Mouse (Mus musculus): ENCODE data around the gene Slc38a7. TPM values are rescaled to one million over a fixed set of nuclear protein-coding genes. Genes with fewer than 3 reads are reported as not detected.
"Not testable (repeated sequence)": the region's sequence is repeated elsewhere in the genome, so short reads cannot be mapped to it uniquely, and the experiment has no call there.

The Slc38a7 gene
- 1 to 10 TPM; 9.5 to 10.0 TPM for total RNA-seq (2021)
- long read RNA-seq, experiment 1, partial matches to known transcripts, result 0 of 4 reads
- long read RNA-seq, experiment 1, other reads (novel, unspliced or antisense), result 2 of 4 reads
- long read RNA-seq, experiment 2, transcript Slc38a7-204 (12 exons, 3,315 nt), result major isoform, 10 of 11 reads
- long read RNA-seq, experiment 2, partial matches to known transcripts, result 0 of 11 reads
- long read RNA-seq, experiment 2, other reads (novel, unspliced or antisense), result 1 of 11 reads

DNA sequence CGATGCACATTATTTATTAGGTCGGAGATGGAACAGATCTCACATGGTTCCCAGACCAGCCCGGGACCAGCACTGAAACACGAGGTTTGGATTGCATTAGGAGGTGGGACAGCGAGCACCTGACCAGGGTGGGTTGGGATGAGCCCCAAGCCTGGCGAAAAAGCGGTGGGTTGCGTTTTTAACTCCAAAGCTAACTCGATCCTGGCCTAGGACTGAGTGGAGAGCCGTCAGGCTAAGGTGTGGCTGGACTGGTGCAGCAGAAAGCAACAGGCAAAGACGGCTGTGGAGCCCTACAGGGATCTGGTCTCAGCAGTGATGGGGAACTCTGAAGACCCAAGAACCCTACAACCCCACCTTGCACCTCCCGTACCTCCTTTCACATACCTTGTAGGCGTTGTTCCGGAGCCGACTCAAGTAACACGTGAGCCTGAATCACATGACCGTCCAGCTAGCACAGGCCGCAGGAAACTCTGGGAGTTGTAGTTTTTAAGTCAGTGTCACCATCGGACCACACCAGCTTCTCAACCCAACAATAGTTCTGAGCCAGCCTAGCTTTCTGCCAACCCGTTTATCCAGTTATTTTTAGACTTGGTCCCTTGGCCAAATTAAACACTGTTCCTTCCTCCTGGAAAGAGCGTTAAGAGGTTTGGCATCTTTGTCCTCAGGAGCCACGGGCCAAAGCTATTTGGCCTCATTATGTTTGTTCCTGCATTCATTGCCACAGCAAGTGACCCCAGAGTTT, at the start of gene Slc38a7:
Slc38a7 (minus strand) TSS at position 438 of the 742 bp plus-strand sequence.
- peak in 1 of 2 experiments; percentile 62 for DNase-seq (ENCODE audit: low spot score in 2 of 2)

DNA sequence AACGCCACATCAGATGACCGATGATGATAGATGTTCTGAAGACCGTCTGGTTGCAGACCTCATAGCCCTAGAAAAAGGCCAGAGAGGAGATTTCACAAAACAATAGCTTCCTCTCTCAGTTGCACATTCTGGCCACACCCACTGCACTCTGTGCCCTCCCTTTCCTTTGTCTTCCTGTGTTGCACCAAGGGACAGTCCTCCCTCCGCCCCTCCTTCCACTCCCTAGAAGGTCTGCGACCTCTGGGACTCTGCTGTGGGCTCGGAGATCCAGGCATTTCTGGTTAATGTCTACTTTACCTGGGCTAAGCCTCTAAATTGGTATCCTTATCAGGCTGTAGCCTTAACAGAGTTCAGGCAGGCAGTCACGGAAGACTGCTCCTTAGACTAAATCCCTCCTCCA, 48.5 kb upstream of the Slc38a7 start:
- no peak for DNase-seq (ENCODE audit: low spot score in 2 of 2)

DNA sequence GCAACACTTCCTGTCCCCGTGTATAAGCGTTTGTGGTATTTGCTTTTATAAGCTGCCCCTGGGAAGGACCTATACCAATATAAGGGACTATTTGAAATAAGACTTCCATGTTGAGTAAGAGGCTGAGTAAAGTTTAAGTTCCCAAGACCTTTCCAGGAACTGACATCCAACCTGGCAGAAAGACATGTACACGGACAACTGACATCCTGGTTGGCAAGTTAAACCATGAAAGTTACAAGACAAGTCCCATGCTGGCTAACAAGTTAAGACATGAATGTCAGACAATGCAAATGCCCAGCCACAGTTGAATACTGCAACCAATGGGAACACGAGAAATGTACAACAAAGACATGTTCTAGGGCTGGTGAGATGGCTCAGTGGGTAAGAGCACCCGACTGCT, 40.4 kb upstream of the Slc38a7 start:
- DNase-seq (ENCODE audit: low spot score in 2 of 2), result no peak

DNA sequence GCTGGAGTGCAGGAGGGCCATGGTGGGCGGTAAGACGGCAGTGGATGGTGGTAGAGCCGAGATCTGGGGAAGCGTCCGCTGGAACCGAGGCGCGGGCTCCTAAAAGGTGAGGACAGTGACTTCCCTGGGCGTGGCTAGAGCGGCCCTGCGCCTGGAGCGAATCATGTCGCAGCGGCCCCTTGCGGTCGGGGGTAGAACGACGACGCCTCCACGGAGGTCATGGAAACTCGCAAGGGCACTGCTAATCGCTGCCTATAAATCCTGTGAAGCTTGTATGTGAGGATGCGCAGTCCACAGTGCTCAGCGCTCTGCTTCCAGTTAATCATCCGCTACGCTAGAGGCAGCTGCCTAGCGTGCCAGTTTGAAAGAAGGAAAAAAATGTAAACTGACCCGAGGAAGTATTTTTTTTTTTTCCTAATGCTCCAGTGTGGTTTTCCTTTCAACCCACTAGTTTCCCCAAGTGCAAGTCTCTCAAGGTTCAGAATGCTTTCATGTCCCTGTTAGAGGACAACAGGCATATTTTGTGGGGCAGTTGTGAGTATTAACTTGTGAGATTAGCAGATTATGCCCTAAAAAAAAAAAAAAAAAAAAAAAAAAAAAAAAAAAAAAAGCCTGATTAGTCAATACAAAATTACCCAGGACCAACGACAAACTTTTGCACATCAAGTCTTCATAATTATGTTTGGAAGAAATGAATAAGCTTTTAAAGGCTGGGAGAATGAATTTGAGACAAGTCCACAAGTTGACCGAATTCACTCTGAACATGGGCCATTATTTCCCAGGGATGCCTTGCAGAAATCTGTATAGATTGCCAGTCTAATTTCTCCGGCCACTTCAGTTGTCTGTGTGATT, 35.2 kb upstream of the Slc38a7 start, which contains the start of gene Got2:
Got2 (minus strand) TSS at position 263 of the 852 bp plus-strand sequence.
- peak; percentile 74 to 90 for DNase-seq (ENCODE audit: low spot score in 2 of 2)

DNA sequence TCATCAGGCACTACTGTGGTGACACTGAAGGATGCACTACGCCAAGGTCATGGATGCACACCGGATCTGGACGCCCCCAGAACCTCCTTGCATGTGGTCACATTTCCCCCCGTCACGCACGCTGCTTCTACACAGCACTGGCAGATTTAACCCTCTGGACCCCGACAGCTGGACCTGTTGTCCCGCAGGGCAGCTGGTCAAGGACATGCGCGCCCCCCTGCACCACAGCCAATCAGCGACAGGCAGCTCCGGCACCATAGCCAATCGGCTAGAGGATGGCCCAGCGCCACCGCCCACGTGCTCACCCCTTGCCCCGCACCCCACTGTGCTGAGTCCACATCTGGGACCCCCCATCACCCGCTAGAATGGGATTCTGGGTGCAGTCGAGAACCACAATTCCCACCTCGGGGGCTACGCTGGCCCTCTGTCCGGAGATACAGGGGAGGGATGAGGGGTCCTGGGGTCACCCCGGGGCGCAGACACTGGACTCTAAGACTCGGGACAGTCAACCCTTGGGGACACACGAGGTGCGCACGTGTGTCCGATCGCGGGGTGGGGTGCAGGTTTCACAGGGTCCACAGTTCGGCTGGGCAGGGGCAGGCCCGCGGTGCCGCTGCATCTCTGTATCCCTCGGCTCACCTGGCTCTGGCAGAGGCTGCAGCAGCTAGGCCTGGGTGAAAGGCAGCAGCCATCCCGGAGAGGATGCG, 34.4 kb upstream of the Slc38a7 start:
- peak; percentile 79 to 88 for DNase-seq (ENCODE audit: low spot score in 2 of 2)

DNA sequence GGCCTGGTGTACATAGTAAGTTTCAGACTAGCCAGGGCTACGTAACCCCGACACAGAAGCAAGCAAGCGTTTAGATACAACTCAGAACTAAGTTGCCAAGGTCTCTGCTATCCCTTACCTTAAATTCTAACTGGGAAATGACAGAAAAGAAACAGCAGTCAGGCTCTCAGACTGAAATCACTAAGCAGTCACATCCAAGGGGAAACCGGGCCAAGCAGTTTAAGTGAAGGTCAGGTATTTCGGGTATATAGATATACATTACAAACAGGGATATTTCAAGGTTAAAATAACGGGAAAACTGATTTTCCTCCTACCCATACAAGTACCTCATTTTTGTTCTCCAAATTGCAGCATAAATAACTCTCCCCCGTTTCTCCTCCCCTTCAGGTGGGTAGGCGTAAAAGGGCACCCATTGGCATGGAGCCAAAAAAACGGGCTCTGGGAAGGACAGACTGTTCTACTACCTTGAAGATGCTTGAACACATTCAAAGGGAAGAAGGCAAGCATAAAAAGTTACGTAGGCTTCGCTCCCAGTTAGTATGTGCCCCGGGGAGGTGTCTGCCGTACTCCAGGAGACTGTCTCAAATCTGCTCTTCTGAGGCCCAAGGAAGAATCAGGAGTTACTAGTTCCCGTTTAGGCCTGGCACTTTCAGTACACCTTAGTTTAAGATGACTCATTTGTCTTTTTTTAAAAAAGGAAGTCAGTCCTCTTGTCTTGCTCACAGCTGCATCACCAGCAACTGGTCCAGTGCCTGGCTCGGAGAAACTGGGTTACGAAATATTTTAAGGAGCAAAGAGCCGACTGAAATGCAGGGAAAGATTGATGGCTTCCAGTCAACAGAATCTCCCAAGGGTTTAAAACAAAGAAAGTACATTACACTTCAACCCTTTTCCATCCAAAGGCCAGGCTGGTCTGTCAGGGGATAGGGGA, 33.6 kb upstream of the Slc38a7 start:
- DNase-seq (ENCODE audit: low spot score in 2 of 2), result peak in 1 of 2 experiments; percentile 16

DNA sequence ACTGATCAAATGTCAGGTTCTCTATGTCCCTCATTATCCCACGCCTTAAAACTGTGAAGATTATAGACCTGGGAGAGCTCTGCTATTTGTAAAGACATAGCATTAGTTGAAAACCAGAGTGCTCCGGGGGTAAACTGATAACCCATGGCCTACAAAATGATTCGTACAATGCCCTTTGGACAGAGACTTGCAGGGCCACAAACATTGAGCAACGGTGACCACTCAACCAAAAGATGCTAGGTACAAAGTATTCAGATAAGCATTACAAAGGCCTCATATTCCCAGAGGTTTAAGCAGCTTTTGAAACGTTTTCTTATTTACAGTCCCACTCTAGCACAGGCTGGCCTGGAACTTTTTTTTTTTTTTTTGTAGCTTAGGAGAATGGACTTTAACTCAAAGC, 32.6 kb upstream of the Slc38a7 start:
- DNase-seq (ENCODE audit: low spot score in 2 of 2), result no peak

DNA sequence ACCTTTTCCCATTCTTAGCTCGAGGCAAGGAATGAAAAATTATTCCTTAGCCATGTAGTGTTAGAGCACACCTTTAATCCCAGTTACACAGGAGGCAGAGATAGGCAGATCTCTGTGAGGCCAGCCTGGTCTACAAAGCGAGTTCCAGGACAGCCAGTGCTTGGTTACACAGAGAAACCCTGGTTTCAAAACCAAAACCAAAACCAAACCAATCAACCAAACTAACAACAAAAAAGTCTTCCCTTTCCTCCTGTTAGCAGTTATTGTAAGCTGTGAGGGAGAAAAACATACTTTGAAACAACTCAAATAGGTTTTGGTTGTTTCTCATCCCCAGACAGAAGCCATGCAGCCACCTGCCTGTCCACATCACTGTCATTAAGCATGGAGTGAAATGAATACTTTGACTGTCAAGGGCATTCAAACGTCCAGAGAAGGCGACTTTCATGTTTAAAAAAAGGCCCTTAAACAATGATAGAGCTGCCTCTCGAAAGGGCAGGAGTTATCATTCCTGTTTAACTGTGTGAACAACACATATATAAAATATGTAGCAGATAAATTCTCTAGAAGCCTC, 32.0 kb upstream of the Slc38a7 start:
- no peak for DNase-seq (ENCODE audit: low spot score in 2 of 2)

DNA sequence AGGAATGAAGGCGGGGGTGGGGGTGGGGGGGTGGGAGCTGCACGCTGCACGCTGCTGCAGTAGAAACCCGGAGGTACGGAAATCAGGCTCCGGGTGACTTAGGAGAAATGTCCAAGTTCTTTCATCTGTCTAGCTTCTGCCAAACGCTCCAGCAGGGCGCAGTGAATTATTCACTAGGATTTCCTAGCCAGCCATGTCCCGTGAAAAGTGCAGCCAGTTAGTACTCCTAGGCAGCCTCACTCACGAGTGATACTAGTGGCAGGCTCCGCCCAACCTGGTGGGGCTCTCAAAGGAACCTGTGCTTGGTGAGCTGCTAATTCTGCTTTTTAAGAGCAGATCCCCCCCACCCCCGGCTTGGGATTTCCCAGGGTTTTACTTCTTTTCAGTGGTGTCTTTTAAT, 31.2 kb upstream of the Slc38a7 start:
- DNase-seq (ENCODE audit: low spot score in 2 of 2), result no peak

DNA sequence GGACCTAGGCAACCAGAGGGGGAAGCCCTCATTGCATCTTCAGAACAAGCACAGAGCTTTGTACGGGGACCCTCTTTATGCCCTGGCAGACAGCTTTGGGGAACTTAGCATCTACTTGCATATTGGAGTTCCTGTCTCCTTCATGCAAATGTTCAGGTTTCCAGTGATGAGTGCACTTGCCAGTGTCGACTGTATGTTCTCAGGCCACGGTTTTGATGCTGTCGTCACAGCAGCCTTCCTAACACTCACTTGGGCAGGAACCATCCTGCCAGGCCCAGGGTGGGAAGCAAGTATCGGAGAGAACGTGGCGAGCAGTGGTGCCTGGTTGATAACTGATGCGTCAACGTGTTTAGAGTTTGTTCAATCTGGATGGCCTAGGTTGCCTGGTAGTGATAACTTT, 28.9 kb upstream of the Slc38a7 start:
- no peak for DNase-seq (ENCODE audit: low spot score in 2 of 2)

DNA sequence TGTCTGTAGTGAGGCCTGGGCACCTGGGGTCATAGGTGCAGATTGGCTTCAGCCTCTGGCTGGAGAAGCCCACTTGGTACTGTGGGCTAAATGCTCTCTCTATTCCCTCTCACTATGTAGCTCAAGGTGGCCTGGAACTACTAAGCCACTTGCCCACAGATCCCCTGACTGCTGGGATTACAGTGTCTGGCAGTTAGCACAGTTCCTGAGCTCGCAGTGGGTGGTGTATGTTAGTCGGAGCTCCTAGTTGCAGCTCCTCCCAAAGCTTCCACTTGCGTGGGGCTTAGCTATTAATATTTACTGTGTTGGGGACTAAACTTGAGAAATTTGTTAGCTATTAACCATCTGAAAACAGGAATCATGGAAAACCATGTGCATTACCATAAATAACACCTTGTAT, 28.2 kb upstream of the Slc38a7 start:
- DNase-seq (ENCODE audit: low spot score in 2 of 2), result no peak

DNA sequence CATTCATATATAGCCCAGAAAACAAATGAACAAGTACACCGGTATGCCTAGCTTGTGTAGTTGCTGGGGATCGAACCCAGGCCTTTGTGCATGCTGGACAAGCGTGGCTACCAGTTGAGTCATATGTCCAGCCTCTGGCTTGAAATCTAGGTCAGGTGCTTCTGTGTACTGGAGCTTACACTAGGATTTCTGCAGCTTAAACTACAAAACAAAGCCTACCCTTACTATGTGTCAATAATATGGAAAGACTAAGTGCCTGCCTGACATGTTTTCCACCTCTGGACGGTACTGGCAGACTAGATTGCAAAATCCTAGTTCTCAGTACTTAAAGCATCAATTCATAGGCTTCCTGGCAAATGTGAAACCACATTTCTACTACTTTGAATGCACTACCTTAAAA, 26.5 kb upstream of the Slc38a7 start:
- no peak for DNase-seq (ENCODE audit: low spot score in 2 of 2)

DNA sequence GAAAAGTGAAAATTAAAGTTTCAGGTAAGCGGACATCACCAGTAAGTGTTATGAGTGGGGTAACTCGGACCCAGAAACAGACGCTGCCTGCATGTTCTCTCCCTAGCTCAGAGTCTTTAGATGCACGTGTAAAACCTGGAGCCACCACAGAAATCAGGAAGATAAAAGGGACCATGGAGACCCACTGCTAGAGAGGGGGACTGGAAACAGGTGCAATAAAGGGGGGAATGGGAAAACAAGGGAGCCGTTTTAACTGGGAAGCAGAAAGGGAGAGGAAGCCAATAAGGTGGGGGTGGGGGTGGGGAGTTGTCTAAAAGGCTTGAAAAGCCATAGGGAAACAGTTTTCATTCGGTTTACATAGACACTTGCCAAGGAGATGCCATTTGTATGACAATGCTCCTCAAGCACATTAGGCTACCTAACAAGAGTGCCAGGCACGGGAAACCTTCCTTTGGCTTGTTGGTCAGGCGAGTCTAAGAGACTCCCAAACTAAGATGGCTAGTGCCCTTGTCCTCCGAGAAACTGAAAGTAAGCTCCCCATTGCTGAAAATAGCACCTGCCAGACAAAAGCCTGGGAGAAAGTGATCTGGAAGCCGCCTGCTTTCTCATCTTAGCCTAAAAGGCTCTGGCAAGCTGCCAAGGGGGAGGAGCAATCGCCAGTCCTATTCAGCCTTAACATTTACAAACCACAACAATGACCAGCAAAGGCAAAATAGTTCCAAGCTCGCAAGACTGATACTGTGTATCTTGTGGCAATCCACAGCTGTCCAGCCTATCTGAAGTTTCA, 25.0 kb upstream of the Slc38a7 start:
- DNase-seq (ENCODE audit: low spot score in 2 of 2), result peak in 1 of 2 experiments; percentile 50

DNA sequence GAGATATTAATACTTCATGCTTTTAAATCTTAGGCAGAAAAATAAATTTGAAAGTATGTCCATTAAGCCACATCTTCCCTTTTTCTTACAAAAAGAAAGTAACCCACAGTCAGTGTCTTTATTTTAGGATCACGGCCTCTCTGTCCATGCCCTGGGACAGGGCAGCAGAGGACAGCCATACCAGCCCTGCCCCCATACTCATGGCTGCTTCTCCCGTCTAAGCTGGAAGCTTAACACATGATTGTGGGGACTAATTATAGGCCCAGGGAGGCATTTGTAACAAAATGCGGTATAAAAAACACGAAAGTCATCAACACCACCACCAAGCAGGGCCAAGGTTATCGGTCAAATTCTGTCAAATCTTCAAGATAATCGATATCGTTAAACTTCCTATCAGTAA, 21.9 kb upstream of the Slc38a7 start:
- DNase-seq (ENCODE audit: low spot score in 2 of 2), result no peak

DNA sequence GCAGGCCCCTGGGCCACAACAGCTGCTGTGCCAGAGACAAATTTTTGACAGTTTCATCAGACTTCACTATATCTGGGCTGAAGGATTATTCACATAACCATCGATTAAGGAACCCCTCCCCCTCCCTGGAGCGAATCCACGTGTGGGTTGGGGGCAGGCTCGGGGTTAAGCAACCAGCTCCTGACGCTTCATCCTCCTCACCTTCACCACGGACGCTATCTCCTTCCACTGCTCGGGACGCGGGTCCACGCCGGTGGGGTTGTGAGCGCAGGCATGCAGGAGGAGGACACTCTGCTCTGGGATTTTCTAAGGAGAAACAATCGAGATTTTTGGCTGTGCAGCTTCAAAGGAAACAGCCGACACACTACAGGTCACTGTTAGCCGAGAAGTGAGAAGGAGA, 18.4 kb upstream of the Slc38a7 start:
- no peak for DNase-seq (ENCODE audit: low spot score in 2 of 2)

DNA sequence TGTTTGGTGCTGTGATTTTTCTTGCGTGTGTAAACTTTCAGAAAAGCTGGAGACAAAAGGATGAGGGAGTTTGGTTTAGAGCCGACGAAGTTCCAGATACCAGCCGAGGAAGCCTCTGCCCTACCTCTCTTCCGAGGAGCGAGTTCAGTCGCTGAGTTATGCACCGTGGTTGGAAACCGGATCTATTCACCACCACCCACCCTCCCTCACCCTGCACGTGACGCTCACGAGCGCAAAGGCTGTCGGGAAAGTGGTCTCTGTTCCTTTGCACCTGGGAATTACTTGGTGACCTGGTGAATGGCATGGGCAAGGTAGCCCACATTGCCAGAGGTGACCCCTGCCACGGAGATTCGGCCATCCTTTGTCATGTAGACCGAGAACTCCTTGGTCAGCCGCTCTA, 11.5 kb upstream of the Slc38a7 start:
- not testable (repeated sequence) for DNase-seq (ENCODE audit: low spot score in 2 of 2)

DNA sequence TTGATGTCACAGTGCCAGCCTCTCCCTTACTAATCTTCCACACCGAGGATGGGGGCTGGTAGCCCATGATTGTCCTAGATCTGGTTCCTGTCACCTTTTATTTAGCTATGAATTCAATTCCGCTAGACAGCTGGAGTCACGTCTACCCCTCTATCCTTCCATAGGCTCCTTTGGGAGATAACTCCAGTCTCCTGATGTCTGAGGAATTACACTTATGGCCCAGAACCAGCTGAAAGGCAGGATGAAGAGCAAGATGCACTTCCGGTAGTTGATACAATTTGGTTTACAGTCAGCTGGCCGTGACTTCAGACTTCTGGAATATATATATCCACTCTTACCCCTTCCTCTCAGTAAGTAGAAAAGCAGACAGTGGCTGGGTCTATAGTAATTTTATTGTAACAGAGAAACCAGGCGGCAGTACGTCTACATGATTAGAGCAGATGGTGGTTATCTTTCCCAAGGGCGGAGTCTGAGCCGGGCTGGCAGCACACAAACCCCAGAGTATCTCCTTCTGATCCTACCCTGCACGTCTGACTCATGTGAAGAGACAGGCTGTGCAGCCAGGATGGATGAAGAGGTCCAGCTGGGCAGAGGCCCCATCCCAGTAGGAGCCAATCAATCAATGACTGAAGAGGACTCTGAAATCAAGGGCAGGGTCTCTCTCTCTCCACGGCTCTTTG, 10.6 kb upstream of the Slc38a7 start:
- not testable (repeated sequence) for DNase-seq (ENCODE audit: low spot score in 2 of 2)

DNA sequence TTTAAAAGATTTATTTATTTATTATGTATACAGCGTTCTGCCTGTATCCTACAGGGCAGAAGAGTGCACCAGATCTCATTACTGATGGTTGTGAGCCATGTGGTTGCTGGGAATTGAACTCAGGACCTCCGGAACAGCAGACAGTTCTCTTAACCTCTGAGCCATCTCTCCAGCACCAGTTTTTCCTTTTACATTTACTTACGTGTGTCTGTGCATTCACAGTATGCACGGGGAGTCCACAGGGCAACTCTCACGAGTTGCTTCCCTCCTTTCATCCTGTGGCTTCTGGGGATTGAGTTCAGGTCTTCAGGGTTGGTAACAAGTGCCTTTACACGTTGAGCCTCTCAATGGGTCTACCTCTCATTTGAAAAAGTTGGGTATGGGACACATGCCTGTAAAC, 835 bp upstream of the Slc38a7 start:
- DNase-seq (ENCODE audit: low spot score in 2 of 2), result no peak
